Comparison of ENCODE assay signal across 9 mouse cellular contexts in genomic region chr9:45905811-45906237, GRCm38 (mm10). TPM values are rescaled to one million over a fixed set of nuclear protein-coding genes. Genes with fewer than 3 reads are reported as not detected.
DNase-seq lines count a peak whose midpoint lies in the region; ATAC-seq and TF ChIP-seq lines count a peak whose summit lies in the region.
"Had no signal": no experiment of that assay in that cellular context is flagged by ENCODE, and none has a peak within 500 bp of the region (broad histone marks: within the 10 kb centered on the region; RNA-seq: fewer than 3 reads in every experiment).

No protein-coding gene starts in this region.

- peak overlapping the region; percentile 99 for H3K27ac ChIP-seq in left cerebral cortex, adult 2 months
- peak overlapping the region; percentile 89 for H3K27ac ChIP-seq in forebrain, embryonic 11.5 days (ENCODE audit: low read depth, low read length)
- peak overlapping the region; percentile 98 for H3K27ac ChIP-seq in intestine, postnatal 0 days (ENCODE audit: low read depth, low read length)
- peak overlapping the region; percentile 100 for H3K27ac ChIP-seq in liver, postnatal 0 days (ENCODE audit: low read depth)

- TF ChIP-seq EP300 in liver, postnatal 0 days (IDR thresholded peaks at IDR 0.05; ENCODE audit: low read depth), result no peak

- peak overlapping the region; percentile 89 for H3K4me3 ChIP-seq in left cerebral cortex, adult 2 months
- H3K4me3 ChIP-seq in forebrain, embryonic 11.5 days (ENCODE audit: low read depth, low read length), result peak overlapping the region; percentile 92
- peak overlapping the region; percentile 81 for H3K4me3 ChIP-seq in intestine, postnatal 0 days (ENCODE audit: low read depth, low read length)
- H3K4me3 ChIP-seq in liver, postnatal 0 days (ENCODE audit: low read depth, low read length), result peak overlapping the region; percentile 97

- ATAC-seq in forebrain, embryonic 11.5 days (replicated peaks; ENCODE audit: low FRiP score), result peak; percentile 68
- peak; percentile 26 for ATAC-seq in intestine, postnatal 0 days
- ATAC-seq in liver, postnatal 0 days, result peak; percentile 35
- ATAC-seq in monocyte, adult 5-6 weeks (replicated peaks; ENCODE audit: insufficient number of reproducible peaks, low FRiP score, low TSS enrichment, poor library complexity, severe bottlenecking), result no peak

- H3K9ac ChIP-seq in forebrain, embryonic 11.5 days (ENCODE audit: low read length), result peak overlapping the region; percentile 87
- peak overlapping the region; percentile 93 for H3K9ac ChIP-seq in intestine, postnatal 0 days (ENCODE audit: low read depth, low read length)
- H3K9ac ChIP-seq in liver, postnatal 0 days (replicated peaks), result peak overlapping the region; percentile 99

- H3K4me2 ChIP-seq in forebrain, embryonic 11.5 days (ENCODE audit: low read depth, low read length, severe bottlenecking), result peak overlapping the region; percentile 90
- peak overlapping the region; percentile 85 for H3K4me2 ChIP-seq in intestine, postnatal 0 days (replicated peaks; ENCODE audit: low read depth)
- H3K4me2 ChIP-seq in liver, postnatal 0 days (ENCODE audit: low read depth, low read length), result peak overlapping the region; percentile 76

- H3K36me3 ChIP-seq in forebrain, embryonic 11.5 days (ENCODE audit: control insufficient read depth, insufficient read depth, low read length), result no peaks in the 10 kb centered on the region
- peaks cover 19% of the 10 kb centered on the region for H3K36me3 ChIP-seq in intestine, postnatal 0 days (ENCODE audit: control insufficient read depth, insufficient read depth)
- peaks cover 20% of the 10 kb centered on the region for H3K36me3 ChIP-seq in liver, postnatal 0 days (replicated peaks; ENCODE audit: insufficient read depth, low read length)

- intact Hi-C loops in left cerebral cortex, adult 2 months (cut with DNase I), result loop anchor here (1.0 to 2.0 kb wide), 3 partner anchors 49 to 78 kb away; partner anchors contain the start of genes Bace1, Cep164 and Sidt2

- DNase-seq in left cerebral cortex, adult 2 months (ENCODE audit: extremely low spot score in 1 of 2, low spot score in 2 of 2), result peak; percentile 26 to 27
- DNase-seq in left cerebral cortex, adult 9 months (ENCODE audit: low spot score in 2 of 2), result no peak
- DNase-seq in ZHBTc4 (ENCODE audit: low read depth, low spot score), result peak; percentile 46
- DNase-seq in forebrain, embryonic 11.5 days (ENCODE audit: low spot score), result no peak
- DNase-seq in liver, postnatal 0 days, result peak; percentile 56
- DNase-seq in right cerebral cortex, postnatal 25 days, result peak; percentile 24

- no peaks in the 10 kb centered on the region for H3K27me3 ChIP-seq in forebrain, embryonic 11.5 days (ENCODE audit: control insufficient read depth, insufficient read depth, low read length)
- H3K27me3 ChIP-seq in intestine, postnatal 0 days (replicated peaks; ENCODE audit: control insufficient read depth, insufficient read depth, low read length), result no peaks in the 10 kb centered on the region
- H3K27me3 ChIP-seq in liver, postnatal 0 days (ENCODE audit: insufficient read depth, low read length), result no peaks in the 10 kb centered on the region

- no peaks in the 10 kb centered on the region for H3K9me3 ChIP-seq in forebrain, embryonic 11.5 days (ENCODE audit: control insufficient read depth, low read length)
- no peaks in the 10 kb centered on the region for H3K9me3 ChIP-seq in intestine, postnatal 0 days (ENCODE audit: control insufficient read depth)
- no peaks in the 10 kb centered on the region for H3K9me3 ChIP-seq in liver, postnatal 0 days (ENCODE audit: low read length)

- 1% methylated on average over 14 of the region's 27 CpGs for WGBS in forebrain, embryonic 11.5 days
- 0% methylated on average over 16 of the region's 27 CpGs for WGBS in intestine, postnatal 0 days
- 2% methylated on average over 8 of the region's 27 CpGs for WGBS in liver, postnatal 0 days (ENCODE audit: insufficient replicate concordance)

- H3K4me1 ChIP-seq in forebrain, embryonic 11.5 days (replicated peaks; ENCODE audit: control insufficient read depth, insufficient read depth, low read length), result peaks cover 3% of the 10 kb centered on the region; the same call in 1 of the 2 replicates
- peaks cover 9% of the 10 kb centered on the region; the same call in 1 of the 2 replicates for H3K4me1 ChIP-seq in intestine, postnatal 0 days (replicated peaks; ENCODE audit: control insufficient read depth, insufficient read depth, low read length)
- peaks cover 17% of the 10 kb centered on the region for H3K4me1 ChIP-seq in liver, postnatal 0 days (ENCODE audit: insufficient read depth)

- no peak for TF ChIP-seq CTCF in left cerebral cortex, adult 2 months (IDR thresholded peaks at IDR 0.05)
- TF ChIP-seq CTCF in intestine, postnatal 0 days (IDR thresholded peaks at IDR 0.05; ENCODE audit: low read depth), result no peak
- no peak for TF ChIP-seq CTCF in liver, postnatal 0 days (IDR thresholded peaks at IDR 0.05; ENCODE audit: low read depth)

RNA-seq across cellular contexts. Expression of gene Pcsk7, which starts 0.5 kb away (rescaled TPM):
- total RNA-seq in left cerebral cortex, adult 2 months (2021), result 10 to 100 TPM; 26.2 to 30.7 TPM
- 17.9 and 18.8 TPM in 2 replicates for polyA plus RNA-seq in forebrain, embryonic 11.5 days (2014; fragmentation: Nextera tagmentation; extraction: Ambion mirVana)
- polyA plus RNA-seq in intestine, postnatal 0 days (2015; fragmentation: Nextera tagmentation; extraction: Ambion mirVana), result 16.9 and 17.3 TPM in 2 replicates
- polyA plus RNA-seq in liver, postnatal 0 days (2015; fragmentation: Nextera tagmentation; extraction: Ambion mirVana), result 5.8 and 6.8 TPM in 2 replicates
- total RNA-seq in monocyte, adult 5-6 weeks (2017), result 23.5 to 44.2 TPM (median 36.3 TPM) in 3 replicates

RNA-seq across cellular contexts. Expression of gene Rnf214, which starts 0.9 kb away (rescaled TPM):
- 10 to 100 TPM; 83.1 to 84.3 TPM for total RNA-seq in left cerebral cortex, adult 2 months (2021)
- 80.6 and 90.6 TPM in 2 replicates for polyA plus RNA-seq in forebrain, embryonic 11.5 days (2014; fragmentation: Nextera tagmentation; extraction: Ambion mirVana)
- 21.5 and 27.6 TPM in 2 replicates for polyA plus RNA-seq in intestine, postnatal 0 days (2015; fragmentation: Nextera tagmentation; extraction: Ambion mirVana)
- polyA plus RNA-seq in liver, postnatal 0 days (2015; fragmentation: Nextera tagmentation; extraction: Ambion mirVana), result 13.0 and 15.9 TPM in 2 replicates
- 35.0 to 48.8 TPM (median 46.1 TPM) in 3 replicates for total RNA-seq in monocyte, adult 5-6 weeks (2017)

RNA-seq across cellular contexts. Expression of gene Tagln, which starts 30.0 kb away (rescaled TPM):
- 10 to 100 TPM in 1 of 2 experiments, 1 to 10 TPM in 1; 9.6 to 11.8 TPM for total RNA-seq in left cerebral cortex, adult 2 months (2021)
- polyA plus RNA-seq in forebrain, embryonic 11.5 days (2014; fragmentation: Nextera tagmentation; extraction: Ambion mirVana), result 22.0 and 26.5 TPM in 2 replicates
- 416 and 455 TPM in 2 replicates for polyA plus RNA-seq in intestine, postnatal 0 days (2015; fragmentation: Nextera tagmentation; extraction: Ambion mirVana)
- polyA plus RNA-seq in liver, postnatal 0 days (2015; fragmentation: Nextera tagmentation; extraction: Ambion mirVana), result 3.6 and 5.2 TPM in 2 replicates
- total RNA-seq in monocyte, adult 5-6 weeks (2017), result 0.68 TPM in 1 of 3 replicates, not detected in the others
- total RNA-seq: common myeloid progenitor, adult 5-6 weeks had no signal

RNA-seq across cellular contexts. Expression of gene Sidt2, which starts 49.2 kb away (rescaled TPM):
- 10 to 100 TPM; 86.7 to 86.9 TPM for total RNA-seq in left cerebral cortex, adult 2 months (2021)
- 21.2 and 28.5 TPM in 2 replicates for polyA plus RNA-seq in forebrain, embryonic 11.5 days (2014; fragmentation: Nextera tagmentation; extraction: Ambion mirVana)
- 65.0 and 70.5 TPM in 2 replicates for polyA plus RNA-seq in intestine, postnatal 0 days (2015; fragmentation: Nextera tagmentation; extraction: Ambion mirVana)
- polyA plus RNA-seq in liver, postnatal 0 days (2015; fragmentation: Nextera tagmentation; extraction: Ambion mirVana), result 23.5 and 23.6 TPM in 2 replicates
- 40.2 to 62.3 TPM (median 50.1 TPM) in 3 replicates for total RNA-seq in monocyte, adult 5-6 weeks (2017)

Comparison
In these comparisons a context has a peak if more than half of its experiments do, and no peak if none do; other contexts are left out.
1. DNase-seq: peak in left cerebral cortex, adult 2 months (2 of 2), ZHBTc4 (single experiment), liver, postnatal 0 days (single experiment) and right cerebral cortex, postnatal 25 days (single experiment); none in left cerebral cortex, adult 9 months (0 of 2) and forebrain, embryonic 11.5 days (single experiment).
2. RNA of gene Tagln, which starts 30.0 kb away (polyA plus RNA-seq): 416 to 455 TPM in intestine, postnatal 0 days; 22.0 to 26.5 TPM in forebrain, embryonic 11.5 days and 3.6 to 5.2 TPM in liver, postnatal 0 days; every median in the first group is over 10 times any median in the second.
3. Peak in every context shown above with its lines, with median percentiles within 50 percentile points of each other: H3K27ac ChIP-seq, H3K4me3 ChIP-seq, H3K4me2 ChIP-seq and H3K9ac ChIP-seq.